Mouse (Mus musculus) kidney, adult 9 months (tissue): Measurements from ENCODE around the gene Mrnip.

ENCODE experiments used
- DNase-seq: peaks from one replicate; pipeline ENCODE4 v3.0.0; 2022

Mrnip gene

DNA sequence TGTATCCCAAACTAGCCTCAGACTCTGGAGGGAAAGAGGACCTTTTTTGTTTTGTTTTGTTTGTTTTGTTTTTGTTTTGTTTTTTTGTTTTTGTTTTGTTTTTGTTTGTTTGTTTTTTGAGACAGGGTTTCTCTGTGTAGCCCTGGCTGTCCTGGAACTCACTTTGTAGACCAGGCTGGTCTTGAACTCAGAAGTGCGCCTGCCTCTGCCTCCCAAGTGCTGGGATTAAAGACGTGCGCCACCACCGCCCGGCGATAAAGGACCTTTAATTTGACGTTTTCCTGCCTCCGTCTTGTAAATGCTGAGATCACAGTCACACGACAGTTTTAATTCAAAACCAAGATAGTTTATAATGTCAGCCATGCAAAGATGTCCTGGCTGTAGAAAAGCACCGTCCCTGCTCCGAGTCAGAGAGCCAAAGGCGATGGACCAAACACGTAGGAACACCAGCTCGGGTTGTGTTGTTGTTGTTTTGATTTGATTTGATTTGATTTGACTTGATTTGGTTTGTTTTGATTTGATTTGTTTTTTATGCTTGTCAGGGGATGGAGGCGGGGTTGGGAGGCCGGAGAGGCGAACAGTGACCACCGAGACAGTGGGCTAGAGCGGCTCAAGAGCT is at the start of gene Mrnip:
Mrnip (plus strand) TSS at position 334 of the 619 bp plus-strand sequence.
- DNase-seq: peak; percentile 99

DNA sequence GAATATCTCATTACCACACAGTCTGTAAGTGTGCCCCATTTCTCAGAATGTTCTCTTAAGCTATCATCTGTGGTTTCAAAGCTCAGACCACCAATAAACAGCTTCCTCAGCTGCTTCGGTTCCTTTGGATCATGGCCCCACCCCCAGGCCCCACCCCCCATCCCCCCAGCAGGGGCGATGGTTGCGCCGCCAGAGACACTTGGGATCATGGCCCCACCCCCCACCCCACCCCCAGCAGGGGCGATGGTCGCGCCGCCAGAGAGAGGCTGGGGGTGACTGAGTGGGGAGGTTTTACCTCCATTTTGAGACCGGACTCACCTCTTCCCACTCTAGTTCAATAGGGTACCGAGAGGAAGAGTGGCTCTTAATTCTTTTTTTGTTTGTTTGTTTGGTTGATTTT is 46.5 kb upstream of the Mrnip start:
- DNase-seq: no peak

DNA sequence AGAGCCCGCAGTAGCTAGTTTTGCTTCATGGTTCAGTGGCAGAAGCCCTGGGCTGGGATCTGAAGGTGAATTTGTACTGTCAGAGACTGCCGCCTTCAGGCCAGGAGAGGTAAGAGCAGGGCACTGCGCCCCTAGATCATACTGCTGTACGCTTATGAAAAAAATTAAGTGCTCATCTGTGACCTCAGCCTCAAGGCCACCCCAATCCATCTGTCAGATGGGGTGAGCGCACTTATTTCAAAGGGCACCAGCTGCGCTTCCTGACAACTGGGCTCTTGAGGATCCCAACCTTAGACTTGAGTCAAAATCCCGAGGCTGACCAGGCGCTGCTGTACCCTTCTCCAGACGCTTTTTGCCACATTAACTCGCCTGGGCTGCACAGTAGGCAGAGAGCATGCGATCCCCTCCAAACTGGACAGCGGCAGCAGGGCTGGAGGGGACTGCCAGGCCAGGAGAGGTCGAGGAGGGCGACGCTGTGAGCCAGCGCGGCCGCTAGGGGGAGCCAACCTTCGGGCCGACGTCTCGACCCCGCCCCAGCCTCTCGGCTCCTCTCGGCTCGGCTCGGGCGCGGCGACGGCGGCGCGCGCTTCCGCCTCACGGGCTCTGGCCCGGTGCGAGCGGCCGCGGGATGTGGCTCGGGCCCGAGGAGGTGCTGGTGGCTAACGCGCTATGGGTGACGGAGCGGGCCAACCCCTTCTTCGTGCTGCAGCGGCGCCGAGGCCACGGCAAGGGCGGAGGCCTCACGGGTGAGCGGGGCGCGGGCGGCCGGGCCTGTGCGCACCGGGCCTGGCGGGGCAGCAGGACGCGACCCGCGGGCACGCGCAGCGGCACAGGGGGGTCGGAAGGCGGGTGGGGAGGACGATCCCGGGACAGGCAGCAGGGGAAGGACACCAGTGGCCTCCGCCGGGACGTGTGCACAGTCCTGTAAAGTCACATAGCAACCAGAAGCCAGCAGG is 43.2 kb upstream of the Mrnip start, which contains the start of gene Tbc1d9b:
Tbc1d9b (plus strand) TSS at position 586 of the 956 bp plus-strand sequence.
- peak; percentile 93 for DNase-seq

DNA sequence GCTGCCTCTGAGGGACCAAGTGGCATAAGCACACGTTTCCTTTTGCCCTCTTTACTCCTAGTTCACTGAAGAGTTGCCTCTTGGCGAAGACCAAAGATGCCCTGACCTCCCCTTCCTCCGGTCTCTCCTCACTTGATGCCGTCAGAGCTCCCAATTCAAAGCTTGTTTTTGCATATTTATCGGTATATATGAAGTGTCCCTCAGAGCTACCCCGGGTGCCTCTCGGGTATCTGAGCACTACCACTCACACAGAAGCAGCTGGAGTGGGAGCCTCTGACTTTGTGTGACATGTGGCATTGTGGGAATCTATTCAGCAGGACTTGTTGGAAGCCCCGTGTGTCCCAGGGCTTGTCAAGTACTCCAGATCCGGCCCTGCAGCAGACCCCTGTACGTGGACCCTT is 42.4 kb upstream of the Mrnip start:
- DNase-seq: peak; percentile 26

DNA sequence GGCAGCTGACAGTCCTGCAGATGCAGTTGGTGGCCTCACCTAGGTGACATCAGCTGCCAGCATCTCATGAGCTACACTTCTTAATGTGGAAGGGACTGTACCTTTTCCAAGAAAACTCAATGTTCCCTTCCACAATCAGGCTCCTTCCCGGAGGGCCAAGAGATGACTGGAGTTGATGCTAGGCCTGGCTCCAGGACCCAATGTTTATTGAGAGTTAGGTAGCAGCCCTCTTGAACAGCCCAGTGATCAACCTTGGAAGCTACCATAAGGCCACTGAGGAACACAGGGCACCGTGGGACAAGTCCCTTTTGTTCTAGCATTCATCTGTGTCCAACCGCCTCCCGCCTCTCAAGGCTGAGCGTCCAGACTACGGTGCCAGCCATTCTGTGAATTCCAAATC is 42.0 kb upstream of the Mrnip start:
- DNase-seq: no peak

DNA sequence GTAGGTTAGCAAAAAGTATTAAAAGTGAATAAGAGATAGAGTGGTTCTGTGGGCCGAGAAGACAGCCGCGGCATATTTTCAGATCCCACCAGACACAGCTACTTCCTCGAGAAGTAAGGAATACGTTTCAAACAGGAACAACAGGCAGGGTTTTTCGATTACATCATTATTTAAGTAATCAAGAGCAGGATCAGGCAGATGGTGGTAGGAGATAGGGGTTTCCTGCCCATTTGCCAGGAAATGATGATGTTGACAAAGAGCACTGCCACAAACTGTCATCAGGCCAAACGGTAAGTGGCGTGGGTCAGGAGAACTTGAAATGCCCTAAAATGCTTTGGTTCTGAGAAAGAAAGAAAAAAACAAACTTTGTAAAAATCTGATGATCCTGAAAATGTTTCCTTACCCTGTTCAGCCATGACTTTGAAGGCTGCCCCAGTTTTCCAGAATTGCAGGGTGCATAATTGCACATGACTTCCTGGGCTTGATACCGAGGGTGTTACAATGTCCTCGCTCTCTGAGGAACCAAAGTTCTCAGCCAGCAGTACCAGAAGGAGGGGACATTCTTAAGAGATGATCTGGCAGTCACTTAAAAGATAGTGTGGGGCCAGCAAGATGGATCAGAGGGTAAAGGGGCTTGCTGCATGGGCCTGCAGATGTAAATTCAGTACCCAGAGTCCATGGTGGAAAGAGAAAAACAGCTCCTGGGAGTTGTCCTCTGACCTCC is 39.9 kb upstream of the Mrnip start:
- DNase-seq: peak; percentile 23

DNA sequence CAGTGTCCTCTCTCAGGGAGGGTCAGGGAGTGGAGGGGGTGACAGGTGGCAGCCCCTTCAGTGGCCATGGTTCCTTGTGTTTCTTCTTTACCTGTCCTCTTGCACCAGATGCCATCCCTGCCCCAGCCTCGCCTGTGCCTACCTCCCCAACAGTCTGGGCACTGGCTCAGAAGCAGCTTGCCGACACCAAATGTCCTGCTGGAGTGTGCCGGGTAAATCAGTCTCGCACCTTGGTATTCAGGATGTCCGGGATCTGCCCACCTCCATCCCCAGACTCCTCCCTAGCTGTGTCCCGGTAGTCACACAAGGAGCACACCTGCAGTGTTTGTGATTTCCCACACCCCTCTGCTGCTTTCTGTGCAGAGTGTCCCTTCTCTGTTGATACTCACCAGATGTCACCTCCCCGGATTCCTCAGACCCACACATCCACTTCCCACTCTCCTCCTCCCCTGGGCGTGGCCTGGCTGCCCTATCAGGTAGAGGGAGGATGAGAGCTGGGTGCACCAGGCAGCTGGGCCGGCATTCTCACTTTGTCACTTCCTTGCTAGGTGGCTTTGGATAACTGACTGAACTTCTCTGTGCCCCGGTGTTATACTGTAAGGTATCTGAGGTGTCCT is 35.9 kb upstream of the Mrnip start:
- peak; percentile 49 for DNase-seq

DNA sequence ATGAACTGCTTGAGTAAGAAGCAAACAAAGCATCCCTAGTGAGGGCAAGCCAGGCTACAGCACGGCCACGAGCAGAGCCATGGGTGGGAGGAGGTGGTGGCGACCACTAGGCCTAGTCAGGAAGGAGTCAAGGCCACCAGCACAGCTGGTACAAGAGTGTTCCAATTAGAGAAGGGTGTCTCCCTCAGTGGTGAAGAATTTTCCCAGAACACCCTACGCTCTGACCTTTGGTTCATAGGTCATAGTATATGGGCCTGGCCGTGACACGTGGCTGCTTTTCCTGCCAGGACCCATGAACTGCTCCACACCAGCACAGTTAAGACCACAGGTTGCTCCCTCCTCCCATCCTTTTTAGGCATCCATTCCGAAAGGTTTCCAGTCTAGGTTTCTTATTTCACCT is 34.7 kb upstream of the Mrnip start:
- peak; percentile 89 for DNase-seq

DNA sequence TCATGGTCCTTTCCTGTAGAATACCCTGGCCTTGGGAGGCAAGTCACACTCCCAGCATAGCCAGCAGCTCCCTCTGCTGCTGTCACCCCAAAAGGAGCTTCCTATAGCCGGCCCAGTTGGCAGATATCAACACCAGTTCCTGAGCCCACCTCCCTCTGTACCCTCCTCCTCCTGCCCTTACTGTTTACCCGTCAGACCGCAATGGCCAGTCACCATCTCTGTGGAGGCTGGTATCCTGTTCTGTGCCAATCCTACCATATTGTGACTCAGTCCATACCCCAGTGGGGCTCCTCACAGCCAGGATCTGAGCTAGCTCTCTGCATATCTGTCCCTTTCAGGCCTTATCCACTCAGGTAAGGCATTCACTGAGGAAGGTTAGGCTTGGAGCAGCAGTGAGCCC is 28.7 kb upstream of the Mrnip start:
- no peak for DNase-seq

DNA sequence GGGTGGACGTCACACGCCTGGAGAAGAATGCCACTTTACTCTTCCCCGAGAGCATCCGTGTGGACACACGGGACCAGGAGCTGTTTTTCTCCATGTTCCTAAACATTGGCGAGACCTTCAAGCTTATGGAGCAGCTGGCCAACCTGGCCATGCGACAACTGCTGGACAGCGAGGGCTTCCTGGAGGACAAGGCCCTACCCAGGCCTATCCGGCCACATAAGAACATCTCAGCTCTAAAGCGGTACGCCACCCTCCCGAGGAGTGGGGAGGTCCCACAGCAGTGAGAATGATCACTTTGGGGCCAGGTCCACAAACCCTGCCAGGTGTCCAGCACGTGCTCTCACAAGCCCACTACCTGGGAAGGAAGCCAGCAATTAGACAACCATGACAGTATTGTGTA is 28.1 kb upstream of the Mrnip start:
- no peak for DNase-seq

DNA sequence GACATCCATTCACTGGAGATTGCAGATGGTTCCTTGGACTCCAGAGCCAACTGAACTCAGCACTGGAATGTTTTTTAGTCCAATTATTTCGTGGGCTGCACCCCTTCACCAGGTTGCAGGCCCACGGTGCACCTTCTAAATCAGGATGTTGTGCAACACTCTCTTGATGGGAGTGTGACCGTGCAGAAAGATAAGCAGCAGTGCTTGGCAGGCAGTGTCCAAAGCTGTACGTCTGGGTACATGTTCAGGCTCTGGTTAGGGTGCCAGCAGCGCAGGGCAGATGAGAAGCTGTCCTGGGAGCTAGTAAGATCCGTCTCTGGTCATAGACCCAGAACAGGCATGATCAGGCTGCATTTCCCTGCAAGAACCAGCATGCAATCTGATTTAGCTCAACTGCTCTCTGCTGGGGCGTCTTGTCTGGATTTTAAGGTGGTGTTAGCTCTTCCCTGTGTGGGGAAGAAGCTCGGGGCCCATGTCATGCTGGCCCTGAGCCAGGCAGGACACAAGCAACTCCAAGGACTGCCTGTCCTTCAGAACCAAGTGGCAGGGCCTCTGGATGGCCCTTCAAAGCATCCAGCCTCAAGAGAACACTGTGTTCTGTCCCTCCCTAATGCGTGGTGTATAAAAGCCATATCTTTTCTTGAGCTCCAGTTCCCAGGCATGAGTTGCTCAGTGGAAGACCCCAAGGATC is 26.8 kb upstream of the Mrnip start:
- no peak for DNase-seq

DNA sequence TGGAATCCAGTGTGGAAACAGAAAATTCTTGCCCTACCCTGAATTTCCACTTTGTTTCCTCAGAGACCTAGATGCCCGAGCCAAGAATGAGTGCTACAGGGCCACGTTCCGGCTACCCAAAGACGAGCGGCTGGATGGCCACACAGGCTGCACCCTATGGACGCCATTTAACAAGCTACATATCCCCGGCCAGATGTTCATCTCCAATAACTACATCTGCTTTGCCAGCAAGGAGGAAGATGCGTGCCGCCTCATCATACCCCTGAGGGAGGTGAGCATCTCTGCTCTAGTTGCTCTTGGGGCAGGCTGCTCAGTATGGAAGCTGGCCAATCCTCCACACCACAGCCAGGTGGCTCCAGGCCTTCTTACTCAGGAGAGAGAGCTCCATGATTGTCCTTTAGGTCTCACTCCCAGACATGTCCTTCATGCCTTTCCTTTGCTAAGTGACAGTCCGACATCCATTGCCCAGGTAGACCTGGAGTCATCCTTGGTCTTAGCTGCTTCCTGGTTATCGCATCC is 26.2 kb upstream of the Mrnip start:
- DNase-seq: no peak

DNA sequence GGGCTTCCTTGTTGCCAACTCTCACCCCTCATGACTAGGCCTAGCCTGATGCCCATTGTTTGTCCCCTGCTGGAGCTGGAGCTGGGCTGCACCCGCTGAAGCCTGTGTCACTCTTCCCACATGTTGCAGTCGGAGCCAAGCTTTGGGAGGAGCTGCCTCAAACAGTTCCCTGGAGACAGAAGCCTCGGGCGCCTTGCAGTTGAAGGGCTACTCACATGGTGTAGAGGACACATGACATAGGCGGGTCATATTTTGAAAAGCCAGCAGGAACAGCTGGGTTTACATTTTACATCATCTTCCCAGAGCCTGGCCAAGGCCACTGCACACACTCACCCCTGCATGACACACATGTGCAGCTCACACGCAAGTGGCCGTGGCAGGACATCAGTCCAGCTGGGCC is 25.0 kb upstream of the Mrnip start:
- no peak for DNase-seq

DNA sequence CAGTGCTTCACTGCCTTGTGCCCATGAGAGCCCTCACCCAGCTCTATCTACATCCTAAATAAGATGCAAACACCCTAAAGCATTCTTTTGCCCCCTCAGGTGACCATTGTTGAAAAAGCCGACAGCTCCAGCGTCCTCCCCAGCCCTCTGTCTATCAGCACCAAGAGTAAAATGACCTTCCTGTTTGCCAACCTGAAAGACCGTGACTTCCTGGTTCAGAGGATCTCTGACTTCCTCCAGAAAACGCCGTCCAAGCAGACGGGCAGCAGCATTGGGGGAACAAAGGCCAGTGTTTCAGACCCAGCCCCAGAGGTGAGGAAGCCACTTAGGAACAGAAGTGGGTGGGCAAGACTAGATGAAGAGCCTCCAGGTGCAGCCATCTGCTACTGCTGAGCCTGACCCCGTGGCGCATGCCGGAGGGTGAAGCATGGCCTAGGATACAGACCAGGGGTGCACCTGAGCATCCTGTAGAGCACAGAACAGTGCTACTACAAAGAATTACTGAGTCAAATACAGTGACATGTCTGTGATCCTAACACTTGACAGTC is 24.6 kb upstream of the Mrnip start:
- no peak for DNase-seq

DNA sequence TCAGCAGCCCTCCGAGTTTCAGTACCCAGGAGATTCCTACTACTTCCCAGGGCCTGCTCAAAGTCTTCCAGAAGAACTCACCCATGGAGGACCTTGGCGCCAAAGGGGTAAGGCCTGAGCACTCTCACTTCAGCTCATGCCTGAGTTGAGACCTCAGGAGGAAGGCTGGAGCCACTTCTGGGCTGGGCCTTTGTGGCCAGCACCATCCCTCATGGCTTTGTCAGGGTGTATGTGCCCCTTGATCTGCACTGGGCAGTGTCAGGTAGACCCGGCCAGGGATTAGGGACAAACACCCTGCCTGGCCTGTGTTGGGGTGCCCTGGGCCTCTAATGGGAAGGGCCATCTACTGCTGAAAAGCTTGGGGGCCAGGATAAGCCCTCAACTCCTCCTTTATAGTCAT is 22.9 kb upstream of the Mrnip start:
- DNase-seq: no peak

DNA sequence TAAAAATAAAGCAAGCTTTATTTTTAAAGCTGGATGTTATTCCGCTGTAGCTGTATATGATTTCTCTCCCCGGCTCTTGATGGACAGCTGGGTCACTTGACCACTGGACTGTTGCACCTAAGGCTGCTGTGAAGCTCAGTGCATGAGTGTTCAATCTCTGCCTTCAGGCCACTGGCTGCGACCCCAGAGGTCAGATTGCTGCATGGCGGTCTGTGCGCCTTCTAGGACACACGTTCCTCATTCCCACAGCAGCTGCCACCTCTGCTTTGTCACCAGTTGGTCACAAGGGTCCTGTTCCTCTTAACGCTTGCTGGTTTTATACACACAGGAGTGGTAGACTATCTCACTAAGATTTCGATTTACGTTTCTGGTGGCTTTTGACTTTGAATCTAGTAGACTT is 20.1 kb upstream of the Mrnip start:
- no peak for DNase-seq

DNA sequence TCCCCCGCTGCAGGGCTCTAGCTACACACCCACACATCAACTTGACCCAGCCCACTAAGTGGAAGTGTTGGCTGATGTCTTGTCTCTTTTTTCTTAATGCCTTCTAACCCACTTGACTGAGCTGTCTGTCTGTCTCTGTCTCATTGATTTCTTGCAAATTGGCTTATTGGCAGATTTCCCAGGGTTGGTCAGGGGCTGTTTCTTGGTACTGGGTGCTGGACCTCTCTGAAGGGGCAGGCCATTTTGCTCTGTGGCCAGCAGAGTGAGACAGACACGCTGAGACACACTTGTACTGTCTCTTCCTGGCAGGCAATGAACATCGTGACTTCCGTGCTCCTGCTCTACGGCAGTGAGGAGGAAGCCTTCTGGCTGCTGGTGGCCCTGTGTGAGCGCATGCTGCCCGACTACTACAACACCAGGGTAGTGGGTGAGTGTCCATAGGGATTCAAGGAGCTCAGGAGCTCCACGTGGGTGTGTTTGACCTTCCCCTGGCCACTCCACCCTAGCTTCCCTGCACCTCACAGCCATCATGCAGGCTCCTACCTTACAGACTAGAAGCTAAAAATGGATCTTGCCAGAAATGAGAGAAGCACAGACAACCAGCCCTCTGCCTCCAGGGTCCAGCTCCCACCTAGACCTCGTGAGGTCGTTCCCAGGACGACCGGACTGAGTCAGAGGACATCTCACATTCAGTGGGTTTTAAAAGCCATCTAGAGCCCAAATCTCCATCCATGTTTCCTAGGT is 19.3 kb upstream of the Mrnip start:
- DNase-seq: no peak

DNA sequence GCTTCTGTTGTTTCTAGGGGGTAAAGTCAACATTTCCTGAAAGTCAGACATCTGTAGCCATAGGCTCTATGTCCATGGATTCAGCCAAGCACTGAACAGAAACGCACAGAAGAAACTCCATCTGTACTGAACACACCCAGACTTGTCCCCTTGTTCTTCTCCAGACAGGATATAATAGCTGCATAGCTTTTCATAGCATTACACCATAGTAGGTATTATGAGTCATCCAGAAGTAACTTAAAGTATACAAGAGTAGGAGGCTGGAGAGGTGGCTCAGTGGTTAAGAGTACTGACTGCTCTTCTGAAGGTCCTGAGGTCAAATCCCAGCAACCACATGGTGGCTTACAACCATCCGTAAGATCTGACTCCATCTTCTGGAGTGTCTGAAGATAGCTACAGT is 18.5 kb upstream of the Mrnip start:
- no peak for DNase-seq

DNA sequence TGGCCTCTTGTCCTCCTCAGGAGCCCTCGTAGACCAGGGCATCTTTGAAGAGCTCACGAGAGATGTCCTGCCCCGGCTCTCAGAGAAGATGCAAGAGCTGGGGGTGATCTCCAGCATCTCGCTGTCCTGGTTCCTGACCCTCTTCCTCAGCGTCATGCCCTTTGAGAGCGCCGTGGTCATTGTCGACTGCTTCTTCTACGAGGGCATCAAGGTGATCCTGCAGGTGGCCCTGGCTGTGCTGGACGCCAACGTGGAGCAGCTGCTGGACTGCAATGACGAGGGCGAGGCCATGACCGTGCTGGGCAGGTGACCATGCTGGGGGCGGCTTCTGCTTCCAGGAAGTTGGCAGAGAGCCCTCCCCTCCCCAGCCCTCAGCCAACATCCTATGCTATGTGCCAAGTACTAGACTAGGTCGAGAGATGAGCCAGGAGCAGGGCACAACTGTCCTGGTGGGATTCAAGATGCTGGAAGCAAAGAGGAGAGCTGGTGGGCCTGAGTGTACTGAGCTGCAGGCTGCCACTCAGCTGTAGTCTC is 17.5 kb upstream of the Mrnip start:
- no peak for DNase-seq

DNA sequence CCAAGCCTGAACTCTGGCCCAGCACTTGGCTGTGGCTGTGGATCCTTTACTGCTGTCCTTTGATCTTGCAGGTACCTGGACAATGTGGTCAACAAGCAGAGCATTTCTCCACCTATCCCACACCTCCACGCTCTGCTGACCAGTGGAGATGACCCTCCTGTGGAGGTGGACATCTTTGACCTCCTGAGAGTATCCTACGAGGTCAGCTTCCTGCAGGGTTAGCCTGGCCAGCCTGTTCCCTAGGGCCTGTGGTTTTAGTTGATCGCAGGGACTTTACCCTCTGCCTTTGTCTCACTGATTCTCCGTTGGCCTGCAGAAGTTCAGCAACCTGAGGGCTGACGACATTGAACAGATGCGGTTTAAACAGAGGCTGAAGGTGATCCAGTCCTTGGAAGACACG is 15.9 kb upstream of the Mrnip start:
- peak; percentile 80 for DNase-seq

DNA sequence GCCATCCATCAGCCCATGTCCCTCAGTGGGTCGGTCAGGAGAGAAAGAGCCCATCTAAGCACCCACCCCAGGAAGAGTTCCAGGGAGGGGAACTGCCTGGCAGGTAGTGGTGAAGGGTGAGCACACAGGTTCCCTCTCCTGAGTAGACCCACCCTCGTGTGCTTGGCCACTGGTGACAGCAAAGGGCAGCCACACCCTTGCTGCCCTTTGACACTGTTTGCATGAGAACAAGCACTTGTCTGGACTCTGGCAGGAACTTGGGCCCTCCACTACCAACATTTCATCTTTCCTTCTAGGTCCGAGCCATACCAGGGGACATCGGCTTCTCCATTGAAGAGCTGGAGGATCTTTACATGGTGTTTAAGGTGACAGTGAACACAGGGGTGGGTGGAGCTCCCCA is 14.9 kb upstream of the Mrnip start:
- DNase-seq: no peak
